Mouse (Mus musculus) cerebellum, adult 9-10 months (tissue): Measurements from ENCODE around the gene Zscan18.
"Not testable (repeated sequence)": the region's sequence is repeated elsewhere in the genome, so short reads cannot be mapped to it uniquely, and the experiment has no call there.

Experiments
- DNase-seq: peaks from one replicate; pipeline ENCODE4 v3.0.0; 2022

The Zscan18 gene

DNA sequence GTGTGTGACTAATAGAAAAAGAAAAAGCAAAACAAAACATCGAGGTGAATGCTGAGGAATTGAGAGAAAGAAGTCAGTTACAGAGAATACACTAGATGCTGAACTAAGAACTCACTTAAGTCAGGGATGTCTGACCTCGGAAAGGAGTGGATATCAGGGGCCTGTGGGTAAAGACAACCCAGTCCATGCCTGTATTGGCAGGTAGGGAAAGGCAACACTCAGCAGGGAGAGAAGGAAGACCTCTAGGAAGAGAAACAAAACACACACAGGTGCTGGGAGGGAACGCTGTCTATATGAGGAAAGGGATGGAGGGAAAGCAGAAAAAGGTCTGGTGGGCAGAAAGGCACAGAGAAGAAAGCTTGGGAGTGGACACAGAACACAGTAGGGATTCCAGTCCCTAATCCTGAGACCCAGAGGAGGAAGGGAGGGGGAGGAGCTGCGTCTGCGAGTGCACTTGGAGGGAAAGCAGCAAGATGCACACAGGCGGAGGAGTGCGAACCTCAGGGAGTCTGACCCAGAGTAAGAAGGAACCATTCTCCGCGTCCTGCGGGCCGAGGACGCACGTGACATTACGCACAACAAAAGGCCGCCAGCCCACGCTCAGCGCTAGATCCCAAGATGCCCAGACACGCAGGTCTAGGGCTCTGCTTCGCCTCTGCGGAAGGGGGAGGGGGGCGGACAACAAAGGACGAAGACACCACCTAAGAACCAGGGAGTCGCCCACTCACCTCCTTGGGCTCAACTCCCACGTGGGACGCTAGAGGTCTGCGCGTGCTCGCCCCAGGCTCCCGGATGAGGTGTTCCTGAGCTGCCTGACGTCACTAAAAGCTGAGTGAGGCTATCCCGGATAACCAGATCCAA, at the start of gene Zscan18:
Gene Zscan18, minus strand, starts transcription at position 770 of the 861 bp plus-strand sequence.
- DNase-seq, result peak; percentile 86

DNA sequence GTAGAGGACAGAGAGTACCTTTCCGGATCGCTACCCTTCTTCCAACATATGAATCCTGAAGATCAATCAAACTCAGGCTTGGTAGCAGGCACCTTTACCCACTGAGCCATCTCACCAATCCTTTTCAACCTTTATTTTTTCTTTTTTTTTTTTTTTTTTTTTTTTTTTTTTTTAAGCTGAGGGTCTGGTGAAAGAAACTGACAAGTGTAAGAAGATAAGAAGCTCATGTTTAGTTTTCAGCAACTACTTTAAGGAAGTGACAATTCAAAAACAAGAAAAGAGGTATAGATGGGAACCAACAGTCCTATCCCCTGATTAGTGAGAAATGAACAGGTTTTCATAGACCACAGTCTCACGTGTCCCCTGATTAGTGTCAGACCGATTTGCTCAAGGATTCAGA, 32.3 kb upstream of the Zscan18 start:
- DNase-seq, result no peak

DNA sequence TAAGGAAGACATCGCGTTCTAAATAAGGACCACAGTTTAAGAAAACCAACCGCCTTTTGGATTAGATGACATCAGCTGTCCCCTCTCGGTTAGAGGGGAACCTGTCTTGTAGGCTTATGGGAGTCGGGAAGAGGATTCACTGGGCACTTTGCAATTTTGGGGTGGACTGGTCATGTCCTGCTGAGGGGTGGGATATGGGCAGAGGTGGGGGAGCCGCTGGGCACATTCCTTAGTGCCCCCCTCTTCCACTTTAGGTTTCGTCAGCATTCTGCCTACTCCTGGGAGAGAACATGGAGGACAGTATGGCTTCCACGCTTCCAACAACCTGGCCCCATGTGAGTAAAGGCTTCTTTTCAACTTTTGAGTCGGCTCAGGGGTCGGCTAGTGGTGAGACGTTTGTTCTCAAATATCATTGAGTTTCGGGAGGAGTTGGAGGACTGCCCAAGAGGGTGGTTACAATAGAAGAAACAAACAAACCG, 31.8 kb upstream of the Zscan18 start:
- DNase-seq, result peak; percentile 65

DNA sequence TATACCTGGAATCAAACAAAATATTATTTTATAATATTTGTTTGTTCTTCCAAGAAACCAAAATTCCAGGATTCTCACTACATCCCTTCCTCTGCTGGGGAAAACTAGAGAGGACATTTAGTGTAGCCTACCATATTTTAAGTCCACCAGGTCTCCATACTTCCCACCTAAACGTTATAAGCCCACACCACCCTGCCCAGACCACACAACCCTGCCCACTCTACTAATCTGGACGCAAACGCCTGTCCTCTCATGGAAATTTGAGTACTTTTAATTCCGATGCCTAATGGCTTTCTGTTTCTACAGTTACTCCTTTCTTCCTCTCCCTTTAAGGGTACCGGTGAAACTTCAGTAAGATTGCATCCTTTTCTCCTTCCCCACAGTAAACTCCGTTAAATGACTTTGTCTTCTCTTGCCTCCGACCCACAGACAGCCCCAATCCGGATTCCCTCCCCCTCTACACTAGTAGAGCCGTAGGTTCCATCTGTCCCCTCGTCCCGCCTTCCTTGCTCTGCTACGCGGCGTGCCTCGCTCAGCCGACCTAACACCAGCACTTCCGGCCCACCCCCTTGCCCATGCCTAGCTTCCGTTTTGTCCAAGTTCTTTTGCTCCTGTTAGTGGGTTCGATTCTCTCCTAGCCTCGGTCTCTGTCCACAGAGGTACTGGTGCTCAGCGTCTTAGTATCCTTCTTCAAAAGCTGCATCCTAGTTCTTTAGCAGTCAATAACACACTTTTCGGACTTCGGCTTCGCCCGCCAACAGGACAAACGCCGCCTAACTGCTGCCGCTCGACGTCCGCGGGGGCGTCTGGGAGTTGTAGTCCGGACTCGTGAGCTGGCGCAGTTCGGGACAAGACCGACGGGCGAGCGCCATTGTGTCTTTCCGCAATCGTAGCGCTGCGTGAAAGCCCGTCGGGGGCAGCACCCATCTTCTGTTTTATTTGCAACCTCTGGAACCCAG, 31.0 kb upstream of the Zscan18 start, which contains the start of gene Zfp110:
Gene Zfp110, plus strand, starts transcription at position 600 of the 959 bp plus-strand sequence.
- DNase-seq, result peak; percentile 88

DNA sequence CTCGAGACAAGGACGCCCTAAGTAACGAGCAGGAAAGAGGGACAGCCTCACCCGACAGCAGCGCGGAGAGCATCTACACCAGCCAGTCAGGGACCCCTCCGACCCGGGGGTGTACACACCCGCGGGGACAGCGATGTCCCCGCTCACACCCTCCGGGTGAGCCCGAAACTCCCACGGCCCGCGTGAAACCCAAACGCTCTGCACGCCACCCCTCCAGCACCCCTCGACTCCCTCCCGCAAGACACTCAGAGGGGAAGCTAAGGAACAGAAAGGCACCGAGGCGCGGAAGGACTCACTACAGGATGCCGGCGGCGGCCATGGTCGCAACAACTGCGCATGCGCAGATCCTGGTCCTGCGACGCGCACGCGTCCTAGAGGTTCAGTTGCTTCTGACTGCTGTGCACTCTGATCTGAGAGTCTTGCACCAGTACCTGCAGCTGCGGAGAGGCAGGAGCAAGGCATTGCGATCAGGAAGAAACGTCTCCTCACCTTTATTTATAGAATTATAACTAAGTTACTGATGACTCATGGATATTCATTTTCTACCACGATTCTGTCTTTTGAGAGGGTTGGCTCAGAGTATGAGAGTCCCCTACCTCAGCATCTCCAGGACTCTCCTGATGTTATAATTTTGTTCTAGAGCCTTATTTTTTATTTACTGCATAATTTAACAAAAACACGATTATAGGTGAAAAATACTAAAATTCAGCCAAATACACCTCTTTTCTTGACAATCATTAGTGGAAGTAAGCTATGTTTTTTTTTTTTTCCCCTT, 15.3 kb upstream of the Zscan18 start, which contains the start of gene Zfp329:
Gene Zfp329, minus strand, starts transcription at position 338 of the 775 bp plus-strand sequence.
- DNase-seq, result peak; percentile 92

DNA sequence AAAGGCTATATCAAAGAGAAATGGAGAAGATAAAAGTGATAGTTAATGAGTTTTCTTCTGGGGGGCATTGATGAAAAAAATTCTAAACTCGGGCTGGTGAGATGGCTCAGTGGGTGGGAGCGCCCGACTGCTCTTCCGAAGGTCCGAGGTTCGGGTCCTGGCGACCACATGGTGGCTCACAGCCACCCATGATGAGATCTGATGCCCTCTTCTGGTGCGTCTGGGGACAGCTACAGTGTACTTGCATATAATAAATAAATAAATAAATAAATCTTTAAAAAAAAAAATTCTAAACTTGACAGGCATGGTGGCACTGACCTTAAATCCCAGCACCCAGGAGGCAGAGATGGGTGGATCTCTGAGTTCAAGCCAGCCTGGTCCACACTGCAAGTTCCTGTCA, 12.1 kb upstream of the Zscan18 start:
- DNase-seq, result no peak

DNA sequence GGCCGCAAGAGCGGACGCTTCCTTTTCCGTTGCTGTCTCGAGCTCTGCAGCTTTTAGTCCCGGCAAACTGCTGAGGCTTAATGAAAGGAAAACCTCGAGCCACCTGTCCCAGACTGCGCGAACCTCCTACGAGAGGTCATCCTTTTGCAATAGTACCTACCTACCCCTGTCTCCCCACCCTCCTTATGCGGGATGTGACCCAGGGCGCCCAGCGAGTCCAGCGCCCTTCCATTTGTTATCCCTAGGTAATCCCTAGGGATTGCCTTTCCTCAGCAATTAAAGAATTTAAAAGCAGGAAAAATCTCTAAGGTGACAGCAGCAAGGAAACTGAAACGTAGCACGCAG, 264 bp upstream of the Zscan18 start:
- no peak for DNase-seq

DNA sequence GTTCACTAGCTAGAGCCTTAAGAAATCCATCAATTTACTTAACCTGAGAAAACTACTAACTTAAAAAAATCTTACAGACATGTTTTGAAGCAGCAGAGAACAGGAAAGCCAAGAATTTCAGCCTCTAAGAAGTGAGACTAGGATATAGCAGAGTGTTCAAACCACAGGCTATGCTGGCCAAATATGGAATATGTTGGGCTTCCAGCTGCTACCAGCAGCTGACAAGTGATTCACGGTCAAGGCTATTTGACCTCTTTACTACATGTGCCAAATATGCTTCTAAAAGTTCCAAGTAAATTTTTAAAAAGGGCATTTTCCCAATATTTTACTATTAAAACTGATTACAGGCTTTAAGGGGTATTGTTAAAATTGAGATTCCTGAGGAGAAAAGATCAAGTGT, 3.9 kb downstream of the Zscan18 start:
- DNase-seq, result no peak

DNA sequence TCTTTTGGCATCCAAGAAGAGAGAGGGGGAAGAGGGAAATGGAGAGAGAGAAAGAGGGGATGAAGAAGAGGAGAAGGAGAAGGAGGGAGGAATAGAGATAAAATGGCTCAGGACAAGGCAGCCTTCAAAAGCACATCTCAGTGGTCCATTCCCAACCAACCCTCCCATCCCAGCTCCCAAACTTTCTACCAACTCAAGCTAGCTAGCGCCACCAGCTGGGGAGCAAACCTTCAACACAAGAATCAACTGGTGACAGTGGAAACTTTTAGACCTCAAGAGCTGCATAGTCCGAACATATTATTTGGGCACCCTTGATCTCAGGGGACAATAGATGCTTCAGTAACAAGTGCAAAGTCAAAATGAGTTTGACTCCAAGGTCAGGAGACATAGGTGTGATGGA, 5.5 kb downstream of the Zscan18 start:
- DNase-seq, result no peak

DNA sequence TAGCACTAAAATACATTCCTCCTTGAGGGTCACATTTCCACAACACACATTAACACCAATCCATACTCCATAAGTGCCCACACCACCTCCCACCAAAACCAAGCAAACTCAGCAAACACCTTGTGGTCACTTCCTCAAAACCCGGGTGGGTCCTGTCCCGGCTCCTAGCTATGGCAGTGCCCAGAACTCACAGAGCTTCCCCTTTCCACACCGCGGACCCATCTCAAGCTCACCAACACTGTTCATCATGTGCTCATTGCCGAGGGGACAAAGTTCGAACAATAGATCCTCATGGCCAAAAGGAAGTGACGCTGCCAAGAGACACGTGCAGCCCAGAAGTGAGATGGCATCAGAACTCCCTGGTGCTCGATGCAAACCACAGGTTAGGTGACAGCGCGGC, 10.8 kb downstream of the Zscan18 start:
- DNase-seq, result not testable (repeated sequence)

DNA sequence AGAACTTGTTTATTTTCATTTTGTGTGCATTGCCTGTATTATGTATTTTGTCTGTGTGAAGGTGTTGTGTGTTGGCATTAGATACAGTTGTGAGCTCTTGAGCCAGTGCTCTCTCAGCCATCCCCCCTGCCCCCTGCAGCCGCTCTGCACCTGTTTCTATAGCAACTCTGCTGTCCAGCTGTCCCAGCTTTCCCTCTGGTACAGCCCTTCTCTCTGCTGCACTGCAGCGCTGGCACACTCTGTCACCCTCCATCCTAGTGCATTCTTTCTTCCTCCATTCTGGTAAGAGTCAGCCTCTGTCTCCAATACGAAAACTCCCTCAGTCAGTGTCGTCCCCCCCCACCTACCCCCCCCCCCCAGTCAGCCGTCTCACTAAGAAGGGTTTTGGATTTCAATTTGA, 15.4 kb downstream of the Zscan18 start:
- DNase-seq, result no peak

DNA sequence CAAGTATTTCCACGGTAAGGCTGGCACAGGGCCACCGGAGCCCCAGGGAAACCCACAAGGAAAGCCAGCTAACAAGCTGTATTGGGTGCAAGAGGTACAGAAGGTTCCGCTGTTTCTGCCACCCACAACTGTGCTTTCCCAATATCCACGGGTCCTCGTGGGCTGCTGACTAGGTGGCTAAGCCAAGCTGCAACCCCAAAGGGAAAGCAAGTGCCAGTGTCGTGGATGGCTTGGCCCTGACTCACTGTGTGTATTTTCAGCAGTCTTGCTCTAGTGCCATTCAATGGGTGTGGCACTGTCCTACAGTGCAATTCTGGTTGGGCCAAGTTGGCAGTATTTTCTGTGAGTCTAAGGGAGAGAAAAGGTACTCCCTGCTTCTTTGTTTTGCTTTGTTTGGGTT, 16.1 kb downstream of the Zscan18 start:
- DNase-seq, result no peak

DNA sequence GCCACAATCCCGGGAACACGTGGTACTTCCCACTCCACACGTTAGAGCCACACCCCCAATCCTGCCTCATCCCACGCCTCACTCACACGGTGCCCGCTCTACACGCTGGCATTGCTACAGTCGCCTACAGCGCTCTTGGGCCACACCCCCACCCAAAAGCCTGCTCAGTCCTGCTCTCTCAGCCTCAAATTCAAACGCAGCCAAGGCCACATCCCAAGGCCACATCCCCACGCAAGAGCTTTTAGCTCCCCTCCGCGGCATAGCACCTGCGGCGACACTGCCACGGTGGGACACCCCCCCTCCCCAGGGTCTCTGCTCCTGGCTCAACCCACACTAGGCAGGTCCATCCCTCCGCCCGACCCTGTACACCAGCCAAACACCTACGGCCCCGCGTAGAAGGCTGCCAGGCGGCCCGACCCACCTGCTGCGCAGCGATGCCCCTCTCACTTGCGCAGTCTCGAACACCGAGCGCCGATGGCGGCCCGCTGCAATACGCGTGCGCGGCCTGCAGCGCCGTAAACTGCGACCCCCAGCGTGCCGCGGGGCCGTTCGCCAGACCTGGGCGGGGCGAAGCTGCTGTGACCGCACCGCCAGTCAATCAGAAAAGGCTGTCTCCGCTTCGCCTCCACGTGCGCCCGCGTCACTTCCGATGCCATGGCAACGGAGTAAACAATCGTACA, 23.1 kb downstream of the Zscan18 start:
- DNase-seq, result peak; percentile 83

DNA sequence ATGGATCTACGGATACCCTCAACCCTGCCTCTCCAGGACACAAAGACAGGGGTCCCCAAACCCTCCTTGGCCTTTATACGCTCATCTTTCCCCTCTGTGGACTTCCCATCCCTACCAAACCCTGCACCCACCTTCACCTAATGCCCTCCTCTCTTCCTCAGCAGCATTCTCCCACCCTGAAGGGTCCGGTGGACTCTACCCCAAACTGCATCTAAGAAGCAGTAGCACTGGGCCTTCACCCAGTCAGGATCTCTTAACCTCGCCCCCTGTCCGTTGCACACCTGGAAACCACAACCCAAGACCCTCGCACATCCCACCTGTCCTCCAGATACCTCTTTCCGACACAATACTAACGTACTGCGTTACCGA, 23.7 kb downstream of the Zscan18 start:
- no peak for DNase-seq

DNA sequence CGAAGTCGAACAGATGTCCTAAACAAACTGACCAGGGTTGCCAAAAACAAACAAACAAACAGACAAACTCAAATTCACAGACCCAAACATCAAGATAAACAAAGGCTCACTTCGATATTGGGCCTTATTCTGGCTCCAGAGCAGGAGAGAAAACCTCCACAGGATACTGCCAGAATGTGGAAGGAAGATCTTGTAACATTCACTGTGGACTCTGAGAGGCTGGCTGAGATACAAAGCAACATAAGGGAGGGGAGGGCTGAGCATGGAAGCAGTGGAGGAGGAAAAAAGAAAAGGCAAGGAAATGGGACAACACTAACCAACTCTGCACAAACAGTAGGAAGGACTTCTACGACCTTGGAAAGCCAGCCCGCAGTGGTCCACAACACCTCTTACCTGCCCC, 24.3 kb downstream of the Zscan18 start:
- peak; percentile 54 for DNase-seq

DNA sequence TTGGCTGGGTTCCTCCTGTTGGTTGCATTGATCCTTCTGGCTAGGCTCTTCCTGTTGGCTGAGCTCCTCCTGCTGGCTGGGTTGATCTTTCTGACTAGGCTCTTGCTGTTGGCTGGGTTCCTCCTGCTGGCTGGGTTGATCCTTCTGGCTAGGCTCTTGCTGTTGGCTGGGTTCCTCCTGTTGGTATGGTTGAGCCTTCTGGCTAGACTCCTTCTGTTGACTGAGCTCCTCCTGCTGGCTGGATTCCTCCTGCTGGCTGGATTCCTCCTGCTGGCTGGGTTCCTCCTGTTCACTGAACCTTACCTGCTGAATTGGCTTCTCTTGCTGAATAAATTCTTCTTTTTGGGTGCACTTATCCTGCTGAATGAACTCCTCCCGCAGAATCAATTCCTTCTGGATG, 28.8 kb downstream of the Zscan18 start:
- peak; percentile 99 for DNase-seq

DNA sequence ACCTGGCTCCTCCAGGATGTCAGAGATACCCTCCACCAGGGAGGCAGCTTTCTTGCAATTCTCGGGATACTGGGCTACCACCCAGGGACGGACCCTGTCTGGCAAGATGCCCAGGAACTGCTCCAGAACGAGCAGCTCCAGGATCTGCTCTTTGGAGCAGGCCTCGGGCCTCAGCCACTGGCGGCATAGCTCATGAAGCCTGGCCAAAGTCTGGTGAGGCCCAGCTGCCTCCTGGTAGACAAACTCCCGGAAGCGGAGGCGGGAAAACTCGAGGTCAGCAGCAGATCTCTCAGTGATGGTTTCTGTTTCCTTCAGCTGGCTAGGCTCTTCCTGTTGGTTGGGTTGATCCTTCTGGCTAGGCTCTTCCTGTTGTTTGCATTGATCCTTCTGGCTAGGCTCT, 29.3 kb downstream of the Zscan18 start:
- DNase-seq, result peak; percentile 81

DNA sequence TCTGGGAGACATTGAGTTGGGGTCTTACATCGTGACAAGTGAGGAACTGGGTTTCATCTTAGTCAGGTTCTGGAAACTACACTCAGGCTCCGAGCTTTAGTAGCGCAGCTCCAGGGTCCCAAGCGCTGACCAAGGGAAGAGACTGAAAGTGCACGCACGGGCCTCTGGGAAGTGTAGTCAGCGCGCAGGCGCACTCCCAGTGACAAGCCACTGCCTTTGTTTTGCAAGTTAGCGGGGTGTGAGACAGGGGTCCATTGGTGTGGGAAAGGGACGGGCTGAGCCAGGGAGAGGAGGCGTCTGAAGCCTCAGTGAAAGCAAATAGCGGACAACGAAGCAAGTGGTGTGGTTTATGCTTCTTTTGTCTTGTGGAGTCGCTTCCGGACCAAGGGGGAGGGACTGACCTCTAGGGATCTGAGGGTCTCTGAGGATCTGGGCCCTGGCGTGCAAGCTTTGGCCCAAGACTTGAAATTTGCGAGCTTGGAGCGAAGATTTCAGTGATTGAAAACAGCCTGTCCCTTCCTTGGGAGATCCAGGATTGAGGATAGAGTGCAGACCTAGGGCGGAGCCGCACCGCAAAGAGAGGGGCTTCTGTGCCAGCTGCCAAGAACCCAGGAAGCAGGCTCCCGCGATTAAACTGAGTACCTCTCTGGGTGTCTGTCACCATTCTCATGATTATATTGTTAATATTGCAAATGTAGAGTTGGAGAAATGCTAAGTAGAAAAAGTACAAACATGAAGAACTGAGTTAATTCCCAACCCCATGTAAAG, 53.8 kb downstream of the Zscan18 start:
- no peak for DNase-seq

DNA sequence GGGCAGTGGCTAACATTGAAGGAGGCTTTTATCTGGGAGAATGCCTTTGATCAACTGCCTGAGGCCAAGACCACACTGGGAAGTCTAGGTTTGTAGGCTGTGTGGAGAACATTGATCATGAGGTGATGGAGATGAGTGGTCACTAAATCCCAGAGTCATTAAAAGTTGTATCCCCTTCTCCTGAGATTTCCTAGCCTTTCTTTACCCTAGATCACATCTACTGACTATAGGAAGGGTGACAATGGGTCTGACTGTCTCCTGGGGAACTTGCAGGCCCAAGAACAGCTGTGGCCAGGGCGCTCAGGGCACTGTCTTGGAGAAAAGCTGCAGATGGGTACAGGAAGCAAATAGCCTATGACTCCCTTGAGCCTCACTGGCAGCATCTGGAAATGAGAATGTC, 68.5 kb downstream of the Zscan18 start, which contains the start of gene Vmn2r56:
Gene Vmn2r56, minus strand, starts transcription at position 101 of the 400 bp plus-strand sequence.
- no peak for DNase-seq
